ENCODE assay signal across 8 mouse cellular contexts in genomic region chr1:135112661-135113060, GRCm38 (mm10). TPM values are rescaled to one million over a fixed set of nuclear protein-coding genes. Genes with fewer than 3 reads are reported as not detected.
DNase-seq lines count a peak whose midpoint lies in the region; ATAC-seq and TF ChIP-seq lines count a peak whose summit lies in the region.

No protein-coding gene starts in this region.

- H3K4me3 ChIP-seq in forebrain, embryonic 11.5 days (ENCODE audit: low read depth, low read length), result no peak overlapping the region
- H3K4me3 ChIP-seq in forebrain, embryonic 12.5 days (replicated peaks), result no peak overlapping the region
- no peak overlapping the region for H3K4me3 ChIP-seq in embryonic fibroblast, embryonic 13.5 days (ENCODE audit: insufficient read depth, low read length)
- no peak overlapping the region for H3K4me3 ChIP-seq in limb, embryonic 10.5 days

- 10% methylated on average over 8 of the region's 8 CpGs for WGBS in forebrain, embryonic 11.5 days
- 11% methylated on average over 8 of the region's 8 CpGs for WGBS in forebrain, embryonic 12.5 days
- WGBS in limb, embryonic 10.5 days, result 13% methylated on average over 8 of the region's 8 CpGs

- no peaks in the 10 kb centered on the region for H3K9me3 ChIP-seq in forebrain, embryonic 11.5 days (ENCODE audit: control insufficient read depth, low read length)
- no peaks in the 10 kb centered on the region for H3K9me3 ChIP-seq in forebrain, embryonic 12.5 days
- no peaks in the 10 kb centered on the region for H3K9me3 ChIP-seq in limb, embryonic 10.5 days (replicated peaks)

- TF ChIP-seq CTCF in embryonic fibroblast, embryonic 13.5 days (IDR thresholded peaks at IDR 0.05; ENCODE audit: borderline replicate concordance, insufficient read depth, low read length), result peak; percentile 83

- no peak overlapping the region for H3K27ac ChIP-seq in forebrain, embryonic 11.5 days (ENCODE audit: low read depth, low read length)
- H3K27ac ChIP-seq in forebrain, embryonic 12.5 days, result no peak overlapping the region
- H3K27ac ChIP-seq in embryonic fibroblast, embryonic 13.5 days (ENCODE audit: insufficient read depth, low read length), result no peak overlapping the region
- H3K27ac ChIP-seq in limb, embryonic 10.5 days, result no peak overlapping the region

- no peak overlapping the region for H3K9ac ChIP-seq in forebrain, embryonic 11.5 days (ENCODE audit: low read length)
- H3K9ac ChIP-seq in forebrain, embryonic 12.5 days, result no peak overlapping the region

- no peaks in the 10 kb centered on the region for H3K4me1 ChIP-seq in forebrain, embryonic 11.5 days (replicated peaks; ENCODE audit: control insufficient read depth, insufficient read depth, low read length)
- H3K4me1 ChIP-seq in forebrain, embryonic 12.5 days, result no peaks in the 10 kb centered on the region
- H3K4me1 ChIP-seq in embryonic fibroblast, embryonic 13.5 days (ENCODE audit: control insufficient read depth, insufficient read depth, low read length), result peaks cover 3% of the 10 kb centered on the region
- H3K4me1 ChIP-seq in limb, embryonic 10.5 days, result peaks cover 11% of the 10 kb centered on the region

- DNase-seq in forebrain, embryonic 11.5 days (ENCODE audit: low spot score), result peak; percentile 81
- DNase-seq in 3134 (ENCODE audit: extremely low read depth, insufficient read length, low spot score) (peak; percentile 44), NIH3T3 (ENCODE audit: low read depth) (peak; percentile 74)
- DNase-seq in limb, embryonic 10.5 days (ENCODE audit: low spot score), result peak; percentile 73
- DNase-seq in natural killer cell, adult 2 months (ENCODE audit: low spot score in 2 of 2), result peak; percentile 63 to 67
- no peak for DNase-seq in ovary, postnatal 14 days (ENCODE audit: low spot score)

- no peaks in the 10 kb centered on the region for H3K36me3 ChIP-seq in forebrain, embryonic 11.5 days (ENCODE audit: control insufficient read depth, insufficient read depth, low read length)
- no peaks in the 10 kb centered on the region for H3K36me3 ChIP-seq in forebrain, embryonic 12.5 days (replicated peaks)
- no peaks in the 10 kb centered on the region for H3K36me3 ChIP-seq in limb, embryonic 10.5 days

- ATAC-seq in forebrain, embryonic 11.5 days (replicated peaks; ENCODE audit: low FRiP score), result 0 out of 2 replicates have a peak, but pooled peaks have one; percentile 10
- no peak for ATAC-seq in forebrain, embryonic 12.5 days (ENCODE audit: low FRiP score)

- no peak overlapping the region for H3K4me2 ChIP-seq in forebrain, embryonic 11.5 days (ENCODE audit: low read depth, low read length, severe bottlenecking)
- no peak overlapping the region for H3K4me2 ChIP-seq in forebrain, embryonic 12.5 days

- no peak for TF ChIP-seq POLR2A in embryonic fibroblast, embryonic 13.5 days (IDR thresholded peaks at IDR 0.05; ENCODE audit: low read depth, low read length)

- no peaks in the 10 kb centered on the region for H3K27me3 ChIP-seq in forebrain, embryonic 11.5 days (ENCODE audit: control insufficient read depth, insufficient read depth, low read length)
- peaks cover 26% of the 10 kb centered on the region for H3K27me3 ChIP-seq in forebrain, embryonic 12.5 days
- 0 out of 2 replicates have a peak, but pooled peaks cover 7% of the 10 kb centered on the region for H3K27me3 ChIP-seq in limb, embryonic 10.5 days (ENCODE audit: low read depth, poor library complexity, severe bottlenecking)

RNA-seq across cellular contexts. Expression of gene Lgr6, which starts 7.6 kb away (rescaled TPM):
- polyA plus RNA-seq in forebrain, embryonic 11.5 days (2014; fragmentation: Nextera tagmentation; extraction: Ambion mirVana), result 0.17 and 0.32 TPM in 2 replicates
- polyA plus RNA-seq in forebrain, embryonic 12.5 days (2016; fragmentation: Nextera tagmentation; extraction: Ambion mirVana), result 0.36 and 0.42 TPM in 2 replicates
- 2.3 TPM in 2 replicates for polyA plus RNA-seq in embryonic fibroblast, embryonic 13.5 days (2011; ENCODE audit: insufficient read length, low read depth, missing spikeins)
- polyA plus RNA-seq in limb, embryonic 10.5 days (2016; fragmentation: Nextera tagmentation; extraction: Ambion mirVana), result 0.56 and 0.75 TPM in 2 replicates

RNA-seq across cellular contexts. Expression of gene Ptpn7, which starts 19.8 kb away (rescaled TPM):
- 1.8 TPM in 2 replicates for polyA plus RNA-seq in forebrain, embryonic 11.5 days (2014; fragmentation: Nextera tagmentation; extraction: Ambion mirVana)
- 0.78 and 1.0 TPM in 2 replicates for polyA plus RNA-seq in forebrain, embryonic 12.5 days (2016; fragmentation: Nextera tagmentation; extraction: Ambion mirVana)
- polyA plus RNA-seq in embryonic fibroblast, embryonic 13.5 days (2011; ENCODE audit: insufficient read length, low read depth, missing spikeins), result 0.79 and 0.85 TPM in 2 replicates
- polyA plus RNA-seq in limb, embryonic 10.5 days (2016; fragmentation: Nextera tagmentation; extraction: Ambion mirVana), result 1.4 and 1.9 TPM in 2 replicates

RNA-seq across cellular contexts. Expression of gene Arl8a, which starts 34.0 kb away (rescaled TPM):
- polyA plus RNA-seq in forebrain, embryonic 11.5 days (2014; fragmentation: Nextera tagmentation; extraction: Ambion mirVana), result 67.9 and 73.5 TPM in 2 replicates
- polyA plus RNA-seq in forebrain, embryonic 12.5 days (2016; fragmentation: Nextera tagmentation; extraction: Ambion mirVana), result 113 and 119 TPM in 2 replicates
- polyA plus RNA-seq in embryonic fibroblast, embryonic 13.5 days (2011; ENCODE audit: insufficient read length, low read depth, missing spikeins), result 115 and 141 TPM in 2 replicates
- 32.7 and 42.2 TPM in 2 replicates for polyA plus RNA-seq in limb, embryonic 10.5 days (2016; fragmentation: Nextera tagmentation; extraction: Ambion mirVana)

RNA-seq across cellular contexts. Expression of gene Gpr37l1, which starts 54.8 kb away (rescaled TPM):
- not detected in 2 replicates for polyA plus RNA-seq in forebrain, embryonic 11.5 days (2014; fragmentation: Nextera tagmentation; extraction: Ambion mirVana)
- polyA plus RNA-seq in forebrain, embryonic 12.5 days (2016; fragmentation: Nextera tagmentation; extraction: Ambion mirVana), result not detected in 2 replicates
- not detected in 2 replicates for polyA plus RNA-seq in embryonic fibroblast, embryonic 13.5 days (2011; ENCODE audit: insufficient read length, low read depth, missing spikeins)
- polyA plus RNA-seq in limb, embryonic 10.5 days (2016; fragmentation: Nextera tagmentation; extraction: Ambion mirVana), result not detected in 2 replicates
